Mouse (Mus musculus) C2C12 (cell line): ENCODE measurements around the gene Kif1bp. TPM values are rescaled to one million over a fixed set of nuclear protein-coding genes. Genes with fewer than 3 reads are reported as not detected.
"Not testable (repeated sequence)": the region's sequence is repeated elsewhere in the genome, so short reads cannot be mapped to it uniquely, and the experiment has no call there.

ENCODE experiments used
- H3K27me3 ChIP-seq: one replicate; pipeline ENCODE4 v1.6.1; 2011; ENCODE audit not compliant: control insufficient read depth, insufficient read depth, insufficient read length
- H3K36me3 ChIP-seq: one replicate; pipeline ENCODE4 v1.6.1; 2011; ENCODE audit not compliant: control insufficient read depth, insufficient read depth
- H3K4me3 ChIP-seq: one replicate; pipeline ENCODE4 v1.5.1; 2011; ENCODE audit warnings: mild to moderate bottlenecking, control low read depth; ENCODE audit not compliant: poor library complexity, insufficient read depth, severe bottlenecking
- H3K79me2 ChIP-seq: one replicate; pipeline ENCODE4 v1.6.1; 2011; ENCODE audit not compliant: control insufficient read depth, insufficient read depth
- H3K79me3 ChIP-seq: one replicate; pipeline ENCODE4 v1.6.1; 2011; ENCODE audit warnings: low read depth, control low read depth
- H3ac ChIP-seq: one replicate; pipeline ENCODE3; 2011; ENCODE audit warnings: low read depth; ENCODE audit not compliant: control insufficient read depth, insufficient read length
- CEBPB ChIP-seq: IDR thresholded peaks from one replicate; pipeline ENCODE4 v1.6.1; 2011; ENCODE audit warnings: low read depth, mild to moderate bottlenecking, control low read depth, moderate library complexity
- CTCF ChIP-seq: IDR thresholded peaks from one replicate; pipeline ENCODE4 v1.5.1; 2011; ENCODE audit not compliant: control insufficient read depth, insufficient read depth, insufficient read length
- FOSL1 ChIP-seq: IDR thresholded peaks from one replicate; pipeline ENCODE4 v1.8.0; 2011; ENCODE audit warnings: mild to moderate bottlenecking, low read length; ENCODE audit not compliant: poor library complexity, insufficient read depth, severe bottlenecking
- MAX ChIP-seq: IDR thresholded peaks from one replicate; pipeline ENCODE4 v1.6.1; 2011; ENCODE audit warnings: mild to moderate bottlenecking, control low read depth
- MYOD1 ChIP-seq: IDR thresholded peaks from one replicate; pipeline ENCODE4 v1.6.1; 2011; ENCODE audit warnings: low read depth; ENCODE audit not compliant: control insufficient read depth, insufficient read length
- MYOG ChIP-seq: IDR thresholded peaks from one replicate; pipeline ENCODE4 v1.6.1; 2011; ENCODE audit not compliant: control insufficient read depth, insufficient read length; ENCODE audit errors: extremely low read depth
- USF1 ChIP-seq: IDR thresholded peaks from one replicate; pipeline ENCODE4 v1.6.1; 2011; ENCODE audit warnings: low read depth, mild to moderate bottlenecking, control low read depth, moderate library complexity
- polyA plus RNA-seq: library from polyadenylated mRNA; unstranded; fragments of >200 nt; fragmentation: generic; extraction: Trizol; gene quantifications from one replicate; pipeline ENCODE4 v1.2.1, GENCODE M21; 2012; ENCODE audit warnings: missing spikeins

The Kif1bp gene
- polyA plus RNA-seq, 1 experiment, result 21.5 TPM

DNA sequence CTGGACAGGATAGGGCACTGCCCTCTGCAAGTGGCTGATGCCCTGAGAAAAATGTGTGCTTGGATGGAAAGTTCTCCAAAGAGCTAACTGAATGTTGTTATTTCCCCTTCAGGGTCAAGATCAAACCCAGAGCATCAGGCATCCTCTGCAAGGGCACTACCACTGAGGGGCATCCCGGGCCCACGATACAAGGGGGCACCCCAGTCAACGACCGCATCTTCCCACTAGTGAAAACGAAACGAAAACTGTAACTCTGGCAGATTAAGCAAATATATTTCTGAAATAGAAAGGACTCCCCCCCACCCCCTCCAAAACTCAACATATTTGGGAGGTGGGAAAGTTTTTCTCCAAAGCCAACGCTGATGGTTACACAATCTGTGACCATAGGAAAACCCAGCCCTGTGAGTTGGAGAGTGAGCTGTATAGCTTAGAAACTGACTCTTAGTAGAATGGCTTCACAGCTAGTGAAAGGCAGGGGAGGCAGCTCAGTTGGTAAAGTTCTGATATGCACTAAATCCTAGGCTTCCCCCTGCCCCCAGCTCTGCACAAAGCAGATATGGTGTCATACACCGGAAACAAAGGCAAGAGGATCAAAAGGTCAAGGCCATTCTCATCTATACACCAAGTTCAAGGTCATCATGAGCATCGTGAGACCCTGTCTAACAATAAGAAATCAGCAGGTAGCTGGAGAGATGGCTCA lies 77.2 kb downstream of the Kif1bp start:
- Histone ChIP-seq H3K79me3 (no peaks in the 10 kb centered on the region), H3K79me2 (no peaks in the 10 kb centered on the region), H3ac (peak overlapping the region; percentile 31), H3K36me3 (no peaks in the 10 kb centered on the region), H3K4me3 (no peak overlapping the region), H3K27me3 (peaks cover 3% of the 10 kb centered on the region)
- no peak for TF ChIP-seq CEBPB
- no peak for TF ChIP-seq MYOD1
- no peak for TF ChIP-seq MYOG
- TF ChIP-seq CTCF, result no peak
- no peak for TF ChIP-seq MAX
- TF ChIP-seq USF1, result no peak
- no peak for TF ChIP-seq FOSL1

DNA sequence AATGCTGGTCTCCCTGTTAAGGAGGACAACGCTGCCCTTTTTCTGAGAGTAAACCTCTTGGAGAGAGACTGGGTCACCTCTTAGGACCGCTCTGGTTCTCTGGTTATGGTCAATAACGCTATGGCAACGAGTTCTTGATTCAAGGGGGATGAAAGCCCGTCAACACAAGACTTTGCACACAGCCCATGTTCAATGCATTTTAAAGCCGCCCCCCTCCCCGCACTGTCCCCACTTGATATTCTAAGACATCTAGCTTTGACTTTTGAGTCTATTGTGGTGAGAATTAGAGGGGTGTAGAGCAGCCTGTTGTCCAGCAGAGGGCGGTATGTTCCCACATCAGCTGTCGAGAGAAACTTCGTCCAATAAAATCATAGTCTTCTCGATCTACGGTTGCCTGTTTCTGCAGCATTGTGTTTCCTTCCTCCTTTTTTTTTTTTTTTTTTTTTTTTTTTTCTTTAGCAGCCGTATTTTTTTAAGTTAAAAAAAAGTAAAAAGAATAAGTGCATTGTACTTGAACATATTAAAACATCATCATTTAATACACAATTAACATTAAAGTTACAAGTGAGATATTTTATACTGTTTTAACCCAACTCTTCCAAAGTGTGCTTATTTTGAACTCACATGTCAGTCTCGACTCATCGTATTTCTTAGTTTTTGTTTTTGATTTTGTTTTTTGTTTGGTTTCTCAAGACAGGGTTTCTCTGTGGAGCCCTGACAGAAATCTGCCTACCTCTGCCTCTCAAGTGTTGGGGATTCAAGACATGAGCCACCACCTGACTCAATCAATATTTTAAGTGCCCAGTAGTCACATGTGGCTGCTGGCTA lies 78.0 kb downstream of the Kif1bp start:
- peak overlapping the region; percentile 31 for H3ac ChIP-seq
- TF ChIP-seq MAX (no peak), CTCF (peak; percentile 71)

DNA sequence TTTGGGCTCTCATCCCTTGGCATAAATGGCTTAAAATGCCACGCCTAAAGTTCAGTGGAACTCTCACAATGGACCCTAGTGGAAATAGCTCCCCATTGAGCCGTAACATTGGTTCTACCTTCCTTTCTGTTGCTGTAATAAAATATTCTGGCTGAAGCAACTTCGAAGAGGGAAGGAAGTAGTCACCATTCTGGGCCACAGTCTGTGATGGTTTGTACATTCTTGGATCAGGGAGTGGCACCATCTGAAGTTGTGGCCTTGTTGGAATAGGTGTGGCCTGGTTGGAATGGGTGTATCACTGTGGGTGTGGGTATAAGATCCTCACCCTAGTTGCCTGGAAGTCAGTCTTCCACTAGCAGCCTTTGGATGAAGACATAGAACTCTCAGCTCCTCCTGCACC lies 86.6 kb downstream of the Kif1bp start:
- not testable (repeated sequence) for H3K36me3 ChIP-seq, H3K27me3 ChIP-seq, H3ac ChIP-seq, H3K4me3 ChIP-seq, H3K79me2 ChIP-seq, H3K79me3 ChIP-seq

More for the DNA sequence above, 78.0 kb downstream of the Kif1bp start:
- Histone ChIP-seq H3K4me3 (no peak overlapping the region), H3K36me3 (no peaks in the 10 kb centered on the region), H3K27me3 (peaks cover 3% of the 10 kb centered on the region), H3K79me2 (no peaks in the 10 kb centered on the region), H3K79me3 (no peaks in the 10 kb centered on the region)

Other genes with a start within 250 kb of the Kif1bp start
- 65.7 TPM for gene Hk1, start 198.5 kb downstream of the Kif1bp start, polyA plus RNA-seq
- 0.04 TPM for gene Hkdc1, start 156.0 kb downstream of the Kif1bp start, polyA plus RNA-seq
- gene 4930507D05Rik, start 129.0 kb downstream of the Kif1bp start, polyA plus RNA-seq, result 0.21 TPM
- 28.7 TPM for gene Supv3l1, start 128.7 kb downstream of the Kif1bp start, polyA plus RNA-seq
- gene Vps26a, start 91.7 kb downstream of the Kif1bp start, polyA plus RNA-seq, result 22.7 TPM
- gene Srgn, start 51.0 kb downstream of the Kif1bp start, polyA plus RNA-seq, result not detected
- 55.3 TPM for gene Ddx21, start 23.8 kb upstream of the Kif1bp start, polyA plus RNA-seq
- gene Ddx50, start 72.8 kb upstream of the Kif1bp start, polyA plus RNA-seq, result 19.4 TPM
- not detected for gene Stox1, start 147.7 kb upstream of the Kif1bp start, polyA plus RNA-seq
- gene Ccar1, start 213.8 kb upstream of the Kif1bp start, polyA plus RNA-seq, result 24.7 TPM